Mouse (Mus musculus) neutrophil, adult 5-6 weeks (primary cell): ENCODE measurements around the gene Nfkbiz. TPM values are rescaled to one million over a fixed set of nuclear protein-coding genes. Genes with fewer than 3 reads are reported as not detected.

Experiments
- ATAC-seq: fragments of 151-379, 151-347 bp; 2 replicates; pipeline ENCODE4 v1.8.0; 2017; ENCODE audit warnings: mild to moderate bottlenecking, moderate TSS enrichment; ENCODE audit not compliant: insufficient number of reproducible peaks, poor library complexity, low FRiP score, severe bottlenecking; ENCODE audit errors: extremely low read depth
- total RNA-seq: library from RNA; stranded (forward); fragments of 200-1000 nt; gene quantifications from 2 replicates; pipeline ENCODE4 v1.2.3, GENCODE M21; 2017

Gene Nfkbiz
- total RNA-seq, 1 experiment from 2014 or later = 154 TPM

DNA sequence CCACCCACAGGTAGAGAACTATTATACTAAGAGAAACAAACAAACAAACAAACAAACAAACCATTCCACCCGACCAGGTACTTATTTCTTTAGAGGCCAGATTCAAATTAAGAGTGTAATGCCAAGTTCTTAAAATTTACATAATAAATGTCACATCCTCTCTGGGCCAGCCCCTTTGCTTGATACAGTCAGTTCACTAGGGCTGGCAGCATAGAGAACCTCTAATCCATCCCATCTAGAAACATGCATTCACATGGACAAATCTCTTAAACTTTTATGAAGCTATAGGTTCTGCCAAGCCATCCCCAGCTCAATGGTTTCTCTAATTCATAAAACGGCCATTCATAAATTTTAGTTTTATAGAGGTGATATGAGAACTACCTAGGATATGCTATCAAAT, 1.5 kb downstream of the Nfkbiz start:
- no peak for ATAC-seq

DNA sequence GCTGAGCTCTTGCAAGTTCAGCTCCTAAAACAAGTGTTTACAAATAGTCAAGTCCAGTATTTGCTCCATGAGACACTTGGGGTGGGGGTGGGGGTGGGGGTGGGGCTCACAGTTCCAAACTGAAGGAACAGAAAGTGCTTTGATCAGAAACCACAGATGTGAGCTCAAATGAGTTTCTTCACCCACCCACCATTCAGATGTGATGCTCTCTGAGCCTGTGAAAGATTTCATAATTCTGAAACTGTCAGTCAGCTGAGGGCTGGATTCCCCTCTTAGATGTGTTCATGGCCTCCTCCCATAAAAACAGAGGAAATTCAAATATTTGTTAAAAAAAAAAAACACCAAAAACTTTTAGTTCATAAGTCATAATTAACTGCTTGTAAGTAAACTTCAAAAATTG, 2.9 kb downstream of the Nfkbiz start:
- ATAC-seq = no peak

DNA sequence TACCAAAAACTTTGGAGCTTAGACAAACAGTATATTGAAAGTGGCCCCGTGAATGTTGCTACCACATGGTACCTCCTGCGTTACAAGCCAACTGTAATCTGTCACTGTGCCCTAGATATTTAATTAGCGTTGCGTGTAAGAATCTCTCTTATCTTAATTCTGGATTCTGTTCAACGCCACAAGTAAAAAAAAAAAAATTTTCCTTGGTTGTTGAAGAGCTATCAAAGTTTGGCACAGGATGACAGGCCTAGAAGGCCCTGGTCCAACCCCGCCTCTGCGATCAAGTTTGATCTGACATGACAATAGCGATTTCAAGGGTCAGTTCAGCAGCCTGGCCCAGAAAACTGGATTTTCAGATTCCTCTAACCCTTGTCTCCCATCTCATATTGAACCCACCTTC, 6.1 kb downstream of the Nfkbiz start:
- no peak for ATAC-seq

DNA sequence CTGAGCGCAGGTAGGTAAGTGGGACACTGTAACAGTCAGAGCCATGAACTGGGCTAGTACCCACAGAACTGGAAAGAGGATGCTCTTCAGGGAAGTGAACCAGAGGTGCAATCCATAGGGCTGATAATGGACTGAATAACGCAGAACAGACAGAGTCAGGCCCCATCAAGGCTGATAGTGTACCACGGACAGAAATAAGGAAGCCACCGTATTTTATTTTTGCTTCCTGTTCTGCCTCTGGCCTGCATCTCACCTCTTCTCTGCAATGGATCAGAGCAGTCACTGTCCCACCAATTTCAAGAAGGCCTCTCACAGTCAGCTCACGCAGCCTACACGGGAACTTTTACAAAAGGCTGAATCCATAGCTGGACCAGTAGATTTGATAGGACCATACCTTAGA, 6.7 kb downstream of the Nfkbiz start:
- ATAC-seq = no peak

DNA sequence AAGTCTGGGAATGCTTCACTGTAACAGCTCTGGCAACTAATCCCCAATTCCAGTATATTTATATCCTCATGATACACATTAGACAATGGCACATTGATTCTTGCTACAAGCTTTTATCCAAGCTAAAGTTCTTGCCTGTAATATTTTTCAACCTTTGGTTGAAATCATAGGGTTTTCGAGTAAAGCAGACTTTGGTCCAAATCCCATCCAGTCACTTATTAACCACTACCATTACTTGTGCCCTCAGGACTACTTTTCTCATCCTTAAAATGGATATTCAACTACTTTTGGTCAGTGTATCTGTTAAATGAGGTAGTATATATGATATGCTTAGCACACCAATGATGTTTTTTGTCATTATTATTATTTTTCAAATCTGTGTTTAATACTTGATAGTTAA, 7.2 kb downstream of the Nfkbiz start:
- no peak for ATAC-seq

DNA sequence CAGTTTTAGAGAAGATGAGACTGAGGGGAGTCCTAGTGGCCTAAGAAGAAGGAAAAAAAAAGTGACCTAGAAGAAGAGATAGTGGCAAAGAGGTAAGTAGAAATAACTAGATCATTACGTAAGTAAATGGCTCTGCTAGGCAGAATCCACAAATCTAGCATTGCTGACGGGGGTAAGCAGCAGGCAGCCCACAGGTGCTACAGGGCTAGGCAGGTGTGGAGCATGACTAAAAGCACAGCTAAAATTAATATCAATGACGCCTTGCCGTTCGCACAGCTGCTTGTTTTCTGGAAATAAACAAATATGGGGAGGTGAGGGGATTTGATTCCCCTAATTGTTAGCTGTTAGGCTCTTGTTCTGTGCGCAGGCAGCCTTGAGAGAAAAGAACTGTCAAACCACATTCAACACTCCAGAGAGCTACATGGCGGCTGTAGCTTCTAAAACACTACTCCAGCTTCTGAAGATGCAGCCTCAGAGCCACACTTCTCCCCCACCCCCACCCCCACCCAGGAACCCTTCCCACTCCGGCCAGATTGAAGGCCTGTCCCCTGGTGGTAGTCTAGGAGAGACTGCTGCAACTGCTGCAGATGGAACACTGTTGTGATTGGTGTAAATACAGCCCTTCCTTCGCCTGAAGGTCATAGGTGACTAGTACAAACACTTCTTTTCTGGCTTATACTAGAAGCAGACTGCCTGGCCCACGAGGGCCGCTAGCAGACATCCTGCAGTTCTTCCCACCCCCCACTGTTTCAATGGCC, 15.1 kb downstream of the Nfkbiz start:
- ATAC-seq = no peak

DNA sequence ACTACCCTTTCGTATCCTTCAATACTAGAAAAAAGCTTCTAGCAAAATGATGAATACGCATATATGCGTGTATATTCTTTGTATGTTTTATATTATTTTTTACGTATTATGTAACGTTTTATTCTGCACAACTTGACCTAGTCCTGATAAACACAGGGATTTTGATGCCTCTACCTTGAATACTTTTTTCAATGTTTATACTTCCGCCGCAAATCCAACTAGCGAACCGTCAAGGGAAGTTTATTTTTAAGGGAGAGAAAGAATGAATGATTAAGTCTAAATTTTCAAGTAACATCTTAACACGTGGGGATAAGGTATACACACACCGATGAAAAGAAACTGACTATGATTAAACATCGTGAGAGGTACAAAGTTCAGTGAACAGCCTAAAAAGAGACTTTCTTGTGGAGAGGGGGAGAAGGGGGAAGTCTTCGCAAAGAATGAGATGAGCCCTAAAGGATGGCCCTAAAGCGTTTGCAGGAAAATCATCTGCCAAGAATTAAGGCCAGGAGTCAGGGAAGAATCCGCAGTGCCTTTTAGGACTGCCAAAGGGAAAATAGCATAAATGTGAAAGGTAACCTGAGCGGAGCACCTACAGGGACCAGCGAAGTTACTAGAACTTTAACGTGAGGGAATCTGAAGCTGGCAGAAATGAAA, 15.8 kb downstream of the Nfkbiz start:
- ATAC-seq = no peak

DNA sequence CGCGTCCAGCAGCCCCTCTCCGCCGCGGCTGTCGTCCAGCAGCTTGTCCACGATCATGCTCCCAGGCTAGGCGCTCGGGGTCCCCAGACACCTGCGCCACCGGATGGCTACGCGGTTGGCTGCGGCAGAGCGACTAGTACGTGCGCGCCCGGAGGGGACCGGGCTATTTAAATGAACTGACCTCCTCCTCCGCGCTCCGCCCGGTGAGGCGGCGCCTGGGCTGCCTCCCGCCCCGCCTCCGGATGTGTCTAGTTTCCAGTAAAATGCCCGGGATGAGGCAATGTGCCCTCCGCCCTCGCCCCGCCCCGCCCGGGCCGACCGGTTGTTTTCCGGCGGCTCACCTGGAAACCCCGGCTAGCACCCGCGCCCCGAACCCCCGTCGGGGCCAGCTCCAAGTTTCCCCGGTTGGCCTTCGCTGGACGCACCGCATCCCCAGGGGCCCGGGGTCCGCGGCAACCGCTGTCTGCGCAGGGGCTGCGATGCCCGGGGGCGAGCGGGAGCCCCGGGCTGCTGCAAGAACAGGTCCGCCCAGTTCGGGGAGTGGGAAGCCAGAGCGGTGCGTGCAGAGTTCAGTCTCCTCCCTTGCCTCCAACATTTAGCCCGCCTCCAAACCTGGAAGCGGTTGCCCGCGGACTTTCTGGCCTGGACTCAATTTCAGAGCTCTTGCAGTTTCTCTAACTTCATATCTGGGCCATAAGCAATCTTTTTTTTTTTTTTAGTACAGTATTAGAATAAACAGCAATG, 16.5 kb downstream of the Nfkbiz start:
- ATAC-seq = peak; percentile 85

DNA sequence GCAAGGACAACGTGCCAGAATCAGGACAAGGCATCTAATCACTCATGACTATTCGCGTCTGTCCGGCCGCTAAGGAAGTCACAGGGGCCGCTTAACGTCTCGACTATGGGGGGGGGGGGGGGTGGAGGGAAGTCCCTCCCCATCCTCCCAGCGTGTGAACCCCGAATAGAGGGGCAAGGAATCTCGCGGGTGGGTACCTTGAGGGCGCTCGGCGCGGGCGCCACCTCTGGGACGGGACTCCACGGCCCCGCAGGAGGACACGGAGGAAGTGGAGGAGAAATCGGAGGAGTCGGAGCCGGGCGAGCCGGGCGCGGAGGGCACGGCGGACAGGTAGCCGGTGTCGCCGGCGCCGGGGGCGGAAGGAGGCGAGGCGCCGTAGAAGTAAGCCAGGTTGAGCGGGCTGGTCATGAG, 17.1 kb downstream of the Nfkbiz start:
- ATAC-seq = peak; percentile 22

DNA sequence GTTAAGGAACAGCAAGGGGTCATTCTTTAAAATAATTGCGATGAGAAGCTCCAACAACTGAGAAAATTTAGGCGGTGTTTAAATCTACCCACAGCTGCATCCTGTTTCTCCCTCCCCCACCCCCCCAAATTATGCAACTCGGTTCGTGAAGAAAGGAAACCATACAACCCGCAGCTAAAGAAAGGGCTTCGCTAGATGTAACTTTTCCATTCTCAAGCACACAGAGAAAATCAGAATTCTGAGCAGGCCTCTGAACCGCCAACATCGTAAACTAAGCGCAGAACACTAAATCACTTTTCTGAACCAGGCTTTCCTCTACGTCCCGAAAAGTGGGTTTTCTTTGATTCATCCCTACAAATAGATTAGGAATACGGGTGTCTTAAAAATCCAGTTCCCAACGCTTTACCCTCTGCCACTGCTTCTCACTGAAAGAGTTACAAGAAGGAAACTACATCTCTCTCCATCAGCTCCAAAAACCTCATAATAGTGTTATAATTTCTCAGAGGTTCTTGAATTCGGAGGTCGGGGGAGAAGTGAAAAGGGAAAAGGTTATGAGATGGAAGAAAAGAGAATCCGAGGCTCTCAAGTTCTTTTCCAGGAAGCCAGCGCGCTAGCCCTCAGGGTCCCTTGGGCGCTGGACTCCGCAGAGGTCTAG, 17.7 kb downstream of the Nfkbiz start:
- peak; percentile 14; the same call in 1 of the 2 replicates for ATAC-seq

DNA sequence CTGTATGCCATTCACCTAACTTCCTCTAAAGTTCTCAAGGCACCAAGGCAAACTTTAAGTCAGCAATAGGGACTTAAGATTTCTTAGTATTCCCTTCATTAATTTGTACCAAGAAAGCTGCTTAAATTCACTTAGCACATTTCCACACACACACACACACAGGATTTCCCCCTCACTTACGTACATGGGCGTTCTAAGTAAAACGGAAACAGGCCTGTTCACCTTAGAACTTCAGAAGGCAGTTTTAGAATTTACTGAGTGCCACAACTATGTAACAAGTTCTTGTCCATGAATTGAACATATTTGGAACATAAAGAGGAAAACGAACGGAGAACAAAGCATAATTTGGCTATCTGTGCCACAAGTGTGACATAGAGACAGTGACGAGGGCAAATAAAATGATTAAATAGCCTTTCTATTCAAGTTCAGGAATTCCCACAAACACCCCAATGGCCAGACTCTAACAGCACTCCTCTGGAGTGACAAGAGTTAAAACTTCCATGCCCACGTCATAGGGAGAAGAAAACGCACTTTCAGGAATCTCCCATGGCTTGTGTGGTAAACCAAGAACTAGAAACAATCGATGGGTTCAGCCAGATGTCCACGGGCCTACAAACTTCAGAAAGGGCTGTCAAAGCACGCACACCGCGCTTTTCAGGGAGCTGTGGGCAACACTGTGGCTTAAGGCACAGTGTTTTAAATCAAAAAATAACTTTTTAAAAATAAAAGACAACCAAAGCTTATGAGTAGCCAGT, 18.4 kb downstream of the Nfkbiz start:
- no peak for ATAC-seq

DNA sequence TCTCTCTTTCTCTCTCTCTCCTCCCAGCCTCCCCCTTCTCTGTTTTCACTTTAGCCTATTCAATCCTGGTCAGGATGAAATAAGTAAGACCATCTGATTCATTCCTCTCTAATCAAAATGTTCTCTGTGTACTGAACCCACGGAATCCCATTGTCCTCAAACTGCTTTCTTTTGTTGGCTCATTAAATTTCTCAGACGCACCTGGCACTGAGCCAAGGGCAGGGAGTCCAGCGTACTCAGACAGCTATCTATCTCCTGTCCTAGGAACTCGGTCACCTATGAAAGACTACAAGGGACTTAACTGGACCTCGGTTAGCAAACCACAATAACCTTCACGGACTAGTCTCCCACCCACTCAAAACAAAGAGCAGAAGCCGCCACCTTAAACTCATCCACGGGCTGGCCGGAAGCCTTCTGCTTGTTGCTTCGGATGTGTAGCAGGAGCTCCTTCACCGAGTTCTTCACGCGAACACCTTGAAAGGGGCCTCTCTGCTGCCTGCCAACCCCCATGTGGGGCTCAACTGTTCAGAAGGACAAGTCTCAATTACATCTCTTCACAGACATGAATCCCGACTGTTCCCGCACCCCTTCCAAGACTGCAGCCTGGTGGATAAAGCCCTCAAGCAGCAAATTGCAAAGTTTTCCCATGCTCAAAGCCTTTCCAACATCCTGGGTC, 19.4 kb downstream of the Nfkbiz start:
- ATAC-seq = no peak

DNA sequence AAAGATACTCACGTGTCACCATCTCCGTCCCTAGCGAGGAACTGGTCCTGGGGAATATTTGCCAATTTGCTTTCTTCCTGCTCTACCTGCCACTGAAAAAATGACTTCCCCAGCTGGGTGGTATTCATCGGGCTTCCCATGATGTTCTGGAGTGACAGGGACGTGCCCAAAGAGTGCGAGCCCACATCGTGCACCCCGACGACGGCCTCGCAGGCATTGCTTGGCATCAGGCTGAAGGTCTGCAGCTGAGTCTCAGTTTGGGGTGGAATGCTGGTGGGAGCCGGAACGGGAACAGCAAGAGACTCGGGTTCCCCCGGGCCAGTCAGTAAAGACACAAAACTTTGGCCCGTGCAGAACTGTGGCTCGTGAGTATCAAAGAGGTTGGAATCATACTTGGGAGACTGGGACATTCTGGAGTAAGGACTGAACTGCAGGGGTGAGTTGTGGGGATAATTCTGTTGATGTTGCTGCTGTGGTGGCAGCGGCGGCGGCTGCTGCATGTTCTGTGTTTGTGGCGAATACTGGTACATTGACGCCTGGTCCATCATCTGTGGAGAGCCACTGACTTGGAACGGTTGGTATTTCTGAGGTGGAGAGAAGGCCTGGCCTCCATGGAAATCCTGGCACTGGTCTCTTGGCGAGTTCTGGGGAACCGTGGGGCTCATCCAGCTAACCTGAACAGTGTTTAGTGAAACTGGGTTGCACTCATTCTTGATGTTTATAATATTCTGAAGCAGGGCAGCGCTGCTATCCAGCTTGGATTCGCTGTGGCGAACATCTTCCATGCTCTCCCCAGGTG, 20.8 kb downstream of the Nfkbiz start:
- no peak for ATAC-seq

DNA sequence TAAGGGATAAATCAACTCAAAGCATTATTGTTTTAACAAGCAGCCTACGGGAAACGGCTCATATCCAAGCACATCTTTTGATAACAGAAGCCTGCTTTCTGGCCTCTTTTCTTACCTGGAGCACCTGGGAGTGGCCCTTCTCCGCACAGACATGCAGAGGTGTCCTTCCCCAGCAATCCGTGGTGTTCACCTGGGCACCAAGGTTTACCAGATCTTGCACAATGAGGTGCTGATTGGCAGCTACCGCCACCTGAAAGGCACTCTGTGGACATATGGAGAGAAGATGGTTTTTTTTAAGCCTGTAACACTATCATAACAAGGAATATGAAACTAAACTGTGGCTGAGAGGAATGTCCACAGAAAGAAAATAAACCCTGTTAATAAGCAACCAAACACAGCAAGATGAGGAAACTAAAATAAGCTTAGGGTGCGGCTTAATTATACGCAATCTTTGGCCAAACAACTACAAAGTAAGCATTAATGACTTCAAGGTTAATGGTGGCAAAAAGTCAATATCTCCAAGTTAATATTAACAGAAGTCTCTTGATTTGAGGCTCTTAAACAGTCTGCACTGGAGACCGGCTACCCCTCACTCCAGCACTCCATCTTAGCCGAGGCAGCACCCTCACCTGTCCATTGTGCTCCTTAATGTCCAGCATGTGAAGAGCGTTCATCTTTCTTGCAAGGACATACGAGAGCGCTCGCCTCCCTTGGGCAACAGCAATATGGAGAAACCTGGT, 22.3 kb downstream of the Nfkbiz start:
- ATAC-seq = no peak

DNA sequence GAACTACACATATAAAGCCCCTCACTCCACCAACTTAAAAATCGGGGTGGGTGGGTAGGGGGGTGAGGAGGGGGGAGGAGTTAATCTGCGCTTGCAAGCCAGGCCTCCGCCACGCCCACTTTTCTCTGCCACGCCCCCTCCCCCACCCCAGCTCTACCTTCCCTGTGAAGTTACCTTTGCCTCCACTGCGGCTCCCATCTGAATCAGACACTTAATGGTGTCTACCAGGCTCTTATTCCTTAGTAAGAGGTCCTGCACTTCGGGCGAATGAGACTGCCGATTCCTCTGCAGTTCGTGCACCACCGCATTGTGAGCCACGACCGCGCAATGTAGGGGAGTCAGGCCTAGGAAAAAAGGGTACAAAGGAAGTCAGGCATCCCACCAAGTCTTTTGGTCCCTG, 23.2 kb downstream of the Nfkbiz start:
- ATAC-seq = no peak

DNA sequence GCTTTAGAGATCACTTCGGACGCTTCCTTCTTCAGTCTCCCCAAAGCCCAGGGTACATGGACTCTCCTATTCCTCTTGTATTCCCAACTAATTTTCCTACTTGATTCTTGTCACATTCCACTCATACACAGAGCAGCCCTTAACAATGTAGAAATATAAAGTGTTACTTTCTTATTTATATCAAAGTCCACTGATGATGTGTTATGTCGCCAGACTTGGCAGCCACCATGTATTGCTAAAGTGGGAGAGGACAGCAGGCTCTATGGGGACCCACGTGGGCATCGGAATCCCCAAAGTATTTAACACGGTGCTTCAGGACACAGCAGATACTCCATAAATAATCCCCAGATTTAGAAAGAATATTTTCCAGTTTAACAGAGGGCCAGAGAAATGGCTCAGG, 24.0 kb downstream of the Nfkbiz start:
- no peak for ATAC-seq

DNA sequence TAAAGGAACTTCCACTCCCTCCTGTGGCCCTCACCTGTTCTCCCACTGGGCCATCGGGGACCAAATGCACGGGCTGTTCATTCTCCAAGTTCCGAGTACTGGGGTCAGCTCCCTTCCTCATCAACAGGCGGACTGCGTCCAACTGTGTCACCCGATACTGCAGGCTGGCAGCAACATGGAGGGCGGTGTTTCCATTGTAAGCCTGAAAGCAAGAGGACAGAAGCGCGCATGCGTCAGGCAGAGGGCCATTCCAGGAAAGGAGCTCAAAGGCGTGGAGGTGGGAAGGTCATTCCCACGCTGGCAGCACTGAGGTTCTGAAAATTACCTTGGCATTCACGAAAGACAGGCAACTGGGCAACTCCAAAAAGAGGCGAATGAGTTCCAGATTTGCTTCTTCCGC, 24.8 kb downstream of the Nfkbiz start:
- ATAC-seq = no peak
